Mouse (Mus musculus) 416B (cell line): ENCODE results near the gene Flot1.

Experiments used
- DNase-seq: peaks from one replicate; pipeline ENCODE4 v3.0.0; 2011; ENCODE audit warnings: low read depth

Gene Flot1

DNA sequence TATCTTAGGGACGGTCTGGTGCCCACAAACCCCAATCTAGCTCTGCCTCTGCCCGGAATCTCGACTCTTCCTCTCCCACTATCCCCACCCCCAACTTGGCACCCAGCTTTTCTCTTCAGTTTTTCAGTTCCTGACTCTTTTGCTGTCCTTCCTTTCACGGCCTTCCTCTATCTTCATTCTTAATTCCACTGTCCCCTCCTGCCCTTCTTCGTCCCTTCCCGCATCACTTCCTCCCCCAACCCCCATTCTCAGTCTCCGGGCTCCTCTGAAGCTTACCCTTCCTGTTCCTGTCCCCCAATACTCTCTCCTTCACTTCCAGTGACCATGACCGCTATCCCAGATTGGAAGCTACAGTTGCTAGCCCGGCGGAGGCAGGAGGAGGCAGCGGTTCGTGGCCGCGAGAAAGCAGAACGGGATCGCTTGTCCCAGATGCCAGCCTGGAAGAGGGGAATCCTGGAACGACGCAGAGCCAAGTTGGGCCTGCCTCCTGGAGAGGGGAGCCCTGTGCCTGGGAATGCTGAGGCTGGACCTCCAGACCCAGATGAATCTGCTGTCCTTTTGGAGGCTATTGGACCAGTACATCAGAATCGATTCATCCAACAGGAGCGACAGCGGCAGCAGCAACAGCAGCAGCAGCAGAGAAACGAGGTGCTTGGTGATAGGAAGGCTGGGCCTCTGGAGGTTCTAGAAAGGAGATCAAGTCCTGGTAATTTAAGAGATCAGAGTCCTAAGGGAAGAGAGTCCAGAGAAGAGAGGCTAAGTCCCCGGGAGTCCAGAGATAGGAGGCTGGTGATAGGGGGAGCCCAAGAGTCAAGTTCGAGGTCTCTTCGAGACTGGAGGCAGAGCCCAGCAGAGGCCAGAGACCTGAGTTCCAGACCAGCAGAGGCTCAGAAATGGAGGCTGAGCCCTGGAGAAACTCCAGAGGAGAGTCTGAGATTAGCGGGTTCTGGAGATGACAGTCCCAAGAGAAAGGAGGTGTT is 44.2 kb downstream of the Flot1 start:
- peak; percentile 86 for DNase-seq

DNA sequence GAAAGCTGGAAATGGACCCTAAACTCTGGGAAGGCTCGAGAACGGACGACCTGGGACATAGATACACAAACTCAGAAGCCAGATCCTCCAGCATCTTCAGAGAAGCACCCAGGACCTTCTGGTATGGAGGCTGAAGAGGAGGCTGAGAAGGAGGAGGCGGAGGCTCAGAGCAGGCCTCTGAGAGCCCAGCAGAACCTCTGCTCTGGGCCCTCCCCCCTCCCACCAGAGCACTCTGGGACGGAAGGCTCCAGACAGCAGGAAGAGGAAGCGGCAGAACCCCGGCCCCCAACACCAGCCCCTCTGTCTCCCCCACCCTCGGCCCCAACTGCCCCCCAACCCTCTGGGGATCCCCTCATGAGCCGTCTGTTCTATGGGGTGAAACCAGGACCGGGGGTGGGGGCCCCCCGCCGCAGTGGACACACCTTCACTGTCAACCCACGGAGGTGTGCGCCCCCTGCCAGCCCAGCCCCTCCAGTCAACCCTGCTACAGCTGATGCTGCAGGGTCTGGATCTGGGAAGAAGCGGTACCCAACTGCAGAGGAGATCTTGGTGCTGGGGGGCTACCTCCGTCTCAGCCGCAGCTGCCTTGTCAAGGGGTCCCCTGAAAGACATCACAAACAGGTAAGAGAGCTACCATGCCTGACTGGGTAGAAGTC is 45.3 kb downstream of the Flot1 start:
- DNase-seq, result peak; percentile 70

DNA sequence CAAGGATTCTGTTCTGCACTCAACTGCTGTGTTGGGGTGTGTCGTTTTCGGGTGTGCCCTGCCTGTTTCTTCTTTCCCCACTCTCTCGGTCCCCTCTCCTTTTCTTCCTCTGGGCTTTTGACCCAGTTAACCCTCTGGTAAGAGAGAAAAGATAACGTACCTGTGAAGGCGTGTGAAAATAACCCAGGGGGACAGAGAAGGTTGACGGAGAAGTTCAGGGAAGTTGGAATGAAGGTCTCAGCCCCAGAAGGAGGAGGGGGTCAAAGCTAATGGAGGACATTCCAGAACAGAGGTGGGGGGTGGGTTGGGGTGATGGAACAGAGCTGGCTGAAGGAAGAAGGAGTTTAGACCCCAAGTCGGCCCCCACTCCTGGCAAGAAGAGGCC is 45.9 kb downstream of the Flot1 start:
- DNase-seq, result no peak

DNA sequence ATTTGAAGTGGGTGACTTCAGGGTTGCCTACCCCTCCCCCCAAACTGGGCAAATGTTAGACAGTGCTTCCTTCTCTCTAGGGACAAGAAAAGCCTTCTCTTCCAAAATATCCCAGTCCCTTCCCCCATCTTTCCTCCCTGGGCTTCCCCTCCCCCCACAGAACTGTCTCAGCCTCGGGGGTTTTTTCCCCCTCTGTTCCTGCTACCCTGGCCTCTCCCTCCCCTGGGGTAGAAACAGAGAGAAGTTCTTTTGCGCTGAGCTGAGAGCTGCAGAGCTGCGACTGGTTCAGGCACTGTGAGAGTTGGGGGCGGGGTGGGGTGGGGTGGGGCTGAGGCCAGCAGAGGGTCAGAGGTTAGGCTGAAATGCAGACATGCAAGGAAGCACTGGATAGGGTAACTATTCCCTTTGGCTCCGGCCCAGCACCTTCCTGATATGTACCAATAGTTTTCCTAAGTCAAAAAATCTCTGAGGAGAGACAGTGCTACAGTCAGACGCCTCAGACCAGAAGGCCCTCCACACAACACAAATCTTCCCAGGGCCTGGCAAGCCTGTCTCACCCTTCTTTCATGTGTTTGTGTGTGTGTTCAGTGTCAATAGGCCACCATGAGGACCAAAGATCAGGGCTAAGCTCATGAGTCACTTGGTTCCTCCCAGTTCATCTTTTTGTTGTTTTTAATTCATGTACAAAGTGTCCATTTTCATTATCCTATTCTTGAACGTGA is 46.5 kb downstream of the Flot1 start:
- peak; percentile 79 for DNase-seq

DNA sequence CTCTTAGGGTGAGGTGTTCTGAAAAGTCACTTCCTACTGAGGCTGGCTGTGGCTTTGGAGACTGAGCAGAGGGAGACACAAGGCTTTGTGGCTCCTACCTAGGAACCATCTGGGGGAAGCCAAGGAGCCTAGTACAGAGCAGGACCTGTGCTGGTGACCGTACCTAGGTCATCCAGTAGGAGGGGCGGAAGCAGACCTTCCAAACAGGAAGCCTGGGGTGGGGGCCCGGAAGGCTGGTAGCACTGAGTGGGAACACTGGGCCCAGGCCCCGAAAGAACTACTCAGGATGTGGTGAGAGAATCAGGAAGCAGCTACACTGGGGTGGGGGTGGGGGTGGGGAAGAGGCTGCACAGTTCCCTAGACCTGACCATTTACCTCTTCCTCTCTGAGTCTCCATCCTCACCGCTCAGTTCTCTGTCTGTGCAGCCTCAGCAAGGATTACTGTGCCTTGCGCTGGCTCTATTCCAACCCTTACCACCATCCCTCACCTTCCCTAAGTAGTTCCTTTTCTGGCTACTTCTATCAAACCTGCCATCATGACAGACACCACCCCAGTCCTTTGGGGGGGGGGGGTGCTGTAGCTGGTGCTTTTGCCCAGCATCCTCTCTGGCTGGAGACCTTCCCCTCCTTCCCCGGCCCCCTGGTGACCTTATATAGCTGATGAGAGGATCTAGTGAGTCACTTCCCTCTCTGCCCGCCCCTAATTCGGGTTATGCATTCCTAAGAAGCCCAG is 47.3 kb downstream of the Flot1 start:
- DNase-seq, result peak; percentile 100

DNA sequence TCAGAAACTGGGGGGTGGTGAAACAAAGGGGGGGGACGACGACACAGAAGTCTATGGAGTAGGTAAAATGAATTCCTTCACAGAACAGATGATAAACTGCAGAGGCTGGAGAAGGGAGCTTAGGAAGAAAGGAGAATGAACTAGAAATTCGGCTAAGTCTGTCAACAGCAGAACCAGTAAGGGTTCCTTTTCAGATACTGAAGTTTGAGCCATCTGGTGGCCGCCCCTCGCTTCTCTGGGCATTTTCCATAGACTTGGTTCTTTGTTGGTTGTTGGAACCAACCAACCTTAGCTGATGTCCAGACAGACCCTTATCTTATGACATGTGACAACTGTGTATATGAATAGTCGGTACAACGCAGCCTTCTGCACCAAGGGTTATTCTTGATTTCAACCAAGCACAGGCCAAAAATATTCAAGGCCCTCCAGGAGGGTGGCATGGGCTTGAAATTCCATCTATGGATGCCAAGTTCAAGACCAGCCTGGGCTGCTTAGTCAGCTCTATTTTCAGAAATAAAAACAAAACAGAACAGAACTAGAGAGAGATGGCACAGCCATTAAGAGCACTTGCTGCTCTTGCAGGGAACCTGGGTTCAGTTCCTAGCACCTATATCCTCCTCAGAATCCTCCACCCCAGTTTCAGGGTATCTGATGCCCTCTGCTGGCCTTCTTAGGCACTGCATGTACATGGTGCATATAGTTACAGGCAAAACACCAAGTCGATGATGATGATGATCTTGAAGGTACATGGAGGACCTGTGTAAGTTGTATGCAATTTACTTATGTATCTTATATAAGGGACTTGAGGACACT is 48.1 kb downstream of the Flot1 start:
- peak; percentile 75 for DNase-seq

DNA sequence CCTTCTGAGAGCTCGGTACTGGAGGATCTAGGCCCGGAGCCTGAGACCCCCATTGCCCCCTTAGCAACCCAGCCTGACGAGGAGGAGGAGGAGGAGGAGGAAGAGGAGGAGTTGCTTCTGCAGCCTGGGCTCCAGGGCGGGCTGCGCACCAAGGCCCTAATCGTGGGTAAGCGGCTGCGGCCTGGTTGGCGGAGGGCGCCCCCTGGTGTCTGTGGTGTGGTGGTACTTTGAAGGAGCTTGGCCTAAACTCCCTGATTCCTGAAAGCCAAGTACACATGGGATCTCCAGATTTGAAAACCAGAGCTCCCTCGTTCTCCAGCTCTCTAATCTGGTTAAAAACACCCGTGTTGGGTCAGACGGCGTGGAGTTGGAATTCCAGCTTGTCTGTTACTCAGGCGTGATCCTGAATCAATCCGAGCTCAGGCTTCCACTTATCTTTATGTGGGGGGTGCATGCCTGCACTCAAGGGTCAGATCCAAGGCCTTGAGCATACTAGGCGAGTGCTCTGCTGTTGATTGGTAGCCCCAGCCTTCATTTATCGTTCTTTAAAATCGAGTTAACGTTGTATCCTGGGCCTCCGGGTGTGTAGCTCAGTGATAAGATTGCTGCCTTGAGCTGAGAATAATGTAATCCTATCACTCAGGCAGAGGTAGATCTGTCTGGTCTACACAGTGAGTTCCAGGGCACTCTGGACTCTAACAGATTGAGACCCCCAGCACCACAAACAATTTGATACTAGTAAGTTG is 50.9 kb downstream of the Flot1 start:
- peak; percentile 84 for DNase-seq

DNA sequence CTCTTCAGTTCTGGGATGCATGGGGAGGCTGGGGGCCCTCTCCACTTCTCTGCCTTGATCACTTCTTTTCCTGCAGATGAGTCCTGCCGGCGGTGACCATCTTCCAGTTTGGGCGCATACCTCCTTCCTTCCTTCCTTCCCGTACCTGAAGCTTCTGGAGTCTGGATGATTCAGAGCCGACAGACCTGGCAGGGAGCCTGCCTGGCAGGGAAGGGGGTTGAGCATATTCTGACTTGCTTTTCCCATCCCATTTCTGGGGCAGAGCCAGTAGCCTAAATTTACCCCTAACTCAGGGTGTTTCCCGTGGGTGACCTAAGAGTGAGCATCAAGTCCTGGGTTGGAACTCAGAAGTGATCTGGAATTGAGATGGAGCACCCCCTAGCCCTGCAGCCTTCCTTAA is 51.7 kb downstream of the Flot1 start:
- no peak for DNase-seq

DNA sequence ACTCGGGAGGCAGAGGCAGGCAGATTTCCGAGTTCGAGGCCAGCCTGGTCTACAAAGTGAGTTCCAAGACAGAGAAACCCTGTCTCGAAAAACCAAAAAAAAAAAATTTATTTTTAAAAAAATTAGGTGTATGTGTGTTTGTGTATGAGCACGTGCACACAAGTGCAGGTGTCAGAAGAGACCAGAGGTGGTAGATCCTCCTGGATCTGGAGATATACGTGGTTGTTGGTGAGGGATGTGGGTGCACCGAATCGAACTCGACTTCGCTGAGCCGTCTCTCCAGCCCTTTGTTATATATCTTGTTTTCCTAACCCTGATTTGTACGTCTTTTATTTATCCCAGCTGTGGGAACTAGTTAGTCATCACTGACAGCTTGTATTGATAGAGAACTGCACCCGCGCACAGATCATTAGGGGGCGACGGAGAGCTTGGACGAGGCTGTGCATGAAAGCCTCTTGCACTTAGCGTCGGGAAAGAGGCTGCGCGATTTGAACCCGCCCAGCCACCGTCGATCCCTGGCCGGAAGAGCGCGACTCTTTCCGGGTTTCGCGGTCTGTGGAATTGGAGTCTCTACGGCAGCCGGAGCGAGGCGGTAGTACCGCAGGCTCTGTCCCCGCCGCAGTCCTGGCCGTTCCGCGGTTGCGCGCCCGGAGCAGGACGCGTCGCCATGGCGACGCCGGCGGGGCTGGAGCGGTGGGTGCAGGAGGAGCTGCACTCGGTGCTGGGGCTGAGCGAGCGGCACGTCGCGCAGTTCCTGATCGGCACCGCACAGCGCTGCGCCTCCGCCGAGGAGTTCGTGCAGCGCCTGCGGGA is 56.4 kb downstream of the Flot1 start, which contains the start of gene Dhx16:
Gene Dhx16 (plus strand): TSS at position 575 of the 813 bp plus-strand sequence.
- peak; percentile 98 for DNase-seq
